Mouse (Mus musculus) cortical plate, adult 2 months (tissue): ENCODE results near the gene Pomp.

ENCODE experiments used
- CTCF ChIP-seq: fragments of 200-500 bp; IDR thresholded peaks from 2 replicates; pipeline ENCODE4 v1.5.1; 2011; ENCODE audit warnings: mild to moderate bottlenecking, control low read depth, low read length; ENCODE audit not compliant: insufficient read depth; ENCODE audit errors: extremely low read depth
- POLR2A ChIP-seq: fragments of 200-500 bp; IDR thresholded peaks from 2 replicates; pipeline ENCODE4 v1.6.1; 2011; ENCODE audit warnings: mild to moderate bottlenecking, low read length, control low read depth; ENCODE audit not compliant: insufficient read depth; ENCODE audit errors: extremely low read depth

DNA sequence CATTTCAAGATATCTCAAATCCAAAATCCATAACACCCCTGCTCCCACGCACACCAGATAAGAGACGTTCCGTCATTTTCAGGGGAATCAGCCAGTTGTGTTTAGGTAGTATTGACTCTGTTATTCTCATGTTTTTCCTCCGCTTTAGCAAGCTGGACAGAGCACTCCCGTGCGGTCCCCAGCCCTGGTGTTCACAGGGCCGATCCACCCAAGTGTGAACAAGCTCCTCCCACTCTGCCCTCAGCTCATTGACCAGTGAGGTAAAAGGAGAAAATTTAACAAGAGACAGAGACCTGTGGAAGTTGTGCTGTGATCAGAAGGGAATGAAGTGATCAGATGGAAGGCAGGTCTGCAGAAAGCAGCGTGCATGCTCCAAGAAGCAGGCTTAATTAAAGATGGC, 31.4 kb upstream of the Pomp start:
- TF ChIP-seq POLR2A (no peak), CTCF (no peak)
